Mouse (Mus musculus): Measurements from ENCODE around the gene Dnajc15.

GRCm38 (mm10) chr14:77814935-77815334 is 60.0 kb downstream of the Dnajc15 start:
- TF ChIP-seq POLR2A (IDR thresholded peaks at IDR 0.05; ENCODE audit: extremely low read depth, insufficient read depth, low read length), result no peak
- no peak for TF ChIP-seq CTCF (IDR thresholded peaks at IDR 0.05; ENCODE audit: low read depth, low read length)

Data from liver, adult 2 months (tissue).